Mouse (Mus musculus) lung, adult 2 months (tissue): Measurements from ENCODE around the gene Armh4. TPM values are rescaled to one million over a fixed set of nuclear protein-coding genes. Genes with fewer than 3 reads are reported as not detected.
"Not testable (repeated sequence)": the region's sequence is repeated elsewhere in the genome, so short reads cannot be mapped to it uniquely, and the experiment has no call there.

Source experiments
- DNase-seq: peaks from one replicate; pipeline ENCODE4 v3.0.0; 2022
- H3K4me1 ChIP-seq: fragments of 200-500 bp; 2 replicates; pipeline ENCODE4 v1.6.1; 2011; ENCODE audit warnings: low read length; ENCODE audit not compliant: control insufficient read depth, insufficient read depth
- H3K4me3 ChIP-seq: fragments of 200-500 bp; replicated peaks from 2 replicates; pipeline ENCODE3; 2011; ENCODE audit warnings: low read depth, mild to moderate bottlenecking, control low read depth, low read length; ENCODE audit errors: extremely low read depth
- CTCF ChIP-seq: fragments of 200-500 bp; IDR thresholded peaks from 2 replicates; pipeline ENCODE4 v1.5.1; 2011; ENCODE audit warnings: mild to moderate bottlenecking, low read length, control low read depth; ENCODE audit not compliant: insufficient read depth
- POLR2A ChIP-seq: fragments of 200-500 bp; IDR thresholded peaks from 2 replicates; pipeline ENCODE4 v1.6.1; 2011; ENCODE audit warnings: low read depth, mild to moderate bottlenecking, control low read depth, low read length, borderline replicate concordance; ENCODE audit errors: extremely low read depth
- WGBS: fragments of 180-500 bp; shearing (Covaris S2); methylation state at CpG from one replicate; pipeline ENCODE4 v1.1.7; 2018; 5-methylcytosine and 5-hydroxymethylcytosine counted together
- polyA plus RNA-seq: library from polyadenylated mRNA; depleted of rRNA; stranded (reverse); fragments of >200 nt; gene quantifications from 2 replicates; pipeline ENCODE4 v1.2.3, GENCODE M21; 2012

The Armh4 gene
- polyA plus RNA-seq, 1 experiment, result 2.3 TPM

GRCm38 (mm10) chr14:49783866-49784265, 683 bp upstream of the Armh4 start:
- no peak overlapping the region for H3K4me3 ChIP-seq

GRCm38 (mm10) chr14:49780416-49780815, 2.8 kb downstream of the Armh4 start:
- Histone ChIP-seq H3K4me1 (no peaks in the 10 kb centered on the region), H3K4me3 (no peak overlapping the region)
- 66% methylated on average over 4 of the region's 4 CpGs for WGBS
- DNase-seq, result no peak
- TF ChIP-seq CTCF (no peak), POLR2A (no peak)

More at GRCm38 (mm10) chr14:49783866-49784265, 683 bp upstream of the Armh4 start:
- no peak for TF ChIP-seq CTCF
- H3K4me1 ChIP-seq, result no peaks in the 10 kb centered on the region
- no peak for DNase-seq
- WGBS, result 77% methylated on average over 4 of the region's 4 CpGs

GRCm38 (mm10) chr14:49777539-49777938, 5.6 kb downstream of the Armh4 start:
- not testable (repeated sequence) for H3K4me1 ChIP-seq, H3K4me3 ChIP-seq, DNase-seq
- 61% methylated on average over 4 of the region's 4 CpGs for WGBS

- no peak for DNase-seq
- no peak overlapping the region for H3K4me3 ChIP-seq
- 65% methylated on average over 1 of the region's 1 CpGs for WGBS
- no peaks in the 10 kb centered on the region for H3K4me1 ChIP-seq
- TF ChIP-seq CTCF (no peak), POLR2A (no peak)
Observed at GRCm38 (mm10) chr14:49771746-49772145, 11.4 kb downstream of the Armh4 start.

GRCm38 (mm10) chr14:49766601-49767000, 16.6 kb downstream of the Armh4 start:
- Histone ChIP-seq H3K4me1 (no peaks in the 10 kb centered on the region), H3K4me3 (no peak overlapping the region)
- no peak for DNase-seq
- TF ChIP-seq CTCF, result no peak
- TF ChIP-seq POLR2A, result no peak
- 86% methylated on average over 4 of the region's 4 CpGs for WGBS

GRCm38 (mm10) chr14:49755845-49756244, 27.3 kb downstream of the Armh4 start:
- DNase-seq, result no peak
- Histone ChIP-seq H3K4me3 (no peak overlapping the region), H3K4me1 (no peaks in the 10 kb centered on the region)
- TF ChIP-seq POLR2A, result no peak
- no peak for TF ChIP-seq CTCF
- 87% methylated on average over 1 of the region's 1 CpGs for WGBS

- Histone ChIP-seq H3K4me3 (no peak overlapping the region), H3K4me1 (no peaks in the 10 kb centered on the region)
- DNase-seq, result no peak
- TF ChIP-seq CTCF (no peak), POLR2A (no peak)
Observed at GRCm38 (mm10) chr14:49752614-49753013, 30.6 kb downstream of the Armh4 start.

GRCm38 (mm10) chr14:49745874-49746273, 37.3 kb downstream of the Armh4 start:
- Histone ChIP-seq H3K4me3 (no peak overlapping the region), H3K4me1 (no peaks in the 10 kb centered on the region)
- TF ChIP-seq POLR2A (no peak), CTCF (no peak)
- 96% methylated on average over 1 of the region's 1 CpGs for WGBS
- DNase-seq, result no peak

- H3K4me1 ChIP-seq, result no peaks in the 10 kb centered on the region
- TF ChIP-seq CTCF, result no peak
- no peak for TF ChIP-seq POLR2A
- WGBS, result 86% methylated on average over 6 of the region's 6 CpGs
- no peak overlapping the region for H3K4me3 ChIP-seq
- DNase-seq, result no peak
Observed at GRCm38 (mm10) chr14:49743946-49744526, 39.1 kb downstream of the Armh4 start.

GRCm38 (mm10) chr14:49739328-49739727, 43.9 kb downstream of the Armh4 start:
- no peak for TF ChIP-seq CTCF
- no peak for TF ChIP-seq POLR2A
- Histone ChIP-seq H3K4me1 (no peaks in the 10 kb centered on the region), H3K4me3 (no peak overlapping the region)
- DNase-seq, result no peak
- WGBS, result 61% methylated on average over 7 of the region's 7 CpGs
